Mouse (Mus musculus): Measurements from ENCODE around the gene Ralgapa2. TPM values are rescaled to one million over a fixed set of nuclear protein-coding genes. Genes with fewer than 3 reads are reported as not detected.

Ralgapa2 gene
- total RNA-seq, 2 experiments from 2014 or later = 39.6 to 45.0 TPM

DNA sequence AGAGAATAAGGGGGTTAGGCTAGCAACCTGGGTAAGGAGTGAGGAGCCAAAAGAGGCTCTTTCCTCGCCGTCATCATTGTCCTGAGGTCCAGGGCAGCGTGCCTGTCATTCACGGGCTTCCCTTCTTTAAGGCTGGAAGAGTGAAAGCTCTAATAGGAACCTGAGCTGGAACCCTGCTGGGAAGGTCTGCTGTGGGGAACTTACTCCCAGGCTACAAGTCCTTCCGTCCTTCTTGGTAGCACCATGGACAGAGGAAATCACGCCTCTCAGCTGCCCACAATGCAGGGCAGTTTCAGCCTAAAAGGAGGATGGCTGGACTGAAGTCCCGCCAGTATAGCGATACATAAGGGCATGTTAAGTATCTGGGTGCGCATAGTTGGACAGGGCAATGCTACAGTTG is 285.7 kb downstream of the Ralgapa2 start:
- intact Hi-C loops (cut with DNase I) = no loop called here
- DNase-seq = no peak

- intact Hi-C loops (cut with DNase I) = no loop called here
- no peak for DNase-seq
Observed at GRCm38 (mm10) chr2:146225818-146226217, 286.3 kb downstream of the Ralgapa2 start.

DNA sequence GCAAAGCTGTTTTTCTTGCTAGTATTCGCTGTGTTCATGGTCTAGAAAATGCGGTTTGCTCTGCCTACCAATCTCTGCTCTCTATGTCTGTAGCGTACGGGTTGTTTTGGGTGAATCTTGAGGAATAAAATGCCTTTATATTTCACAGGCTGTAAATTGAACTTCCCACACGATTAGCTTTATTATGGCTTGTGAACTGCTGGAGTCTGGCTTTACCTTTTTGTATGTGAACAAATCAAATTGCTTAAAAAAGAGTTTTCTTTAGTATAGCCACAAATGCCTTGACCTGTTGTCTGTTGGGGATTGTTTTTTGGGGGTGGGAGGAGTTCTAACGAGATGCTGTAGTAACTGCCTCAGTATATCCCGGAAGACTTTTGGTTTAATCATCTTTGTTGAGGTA is 288.0 kb downstream of the Ralgapa2 start:
- DNase-seq = no peak
- intact Hi-C loops (cut with DNase I) = loop anchor here (5.0 kb wide), 1 partner anchor 863 kb away; the partner anchor contains the start of gene Nkx2-4

DNA sequence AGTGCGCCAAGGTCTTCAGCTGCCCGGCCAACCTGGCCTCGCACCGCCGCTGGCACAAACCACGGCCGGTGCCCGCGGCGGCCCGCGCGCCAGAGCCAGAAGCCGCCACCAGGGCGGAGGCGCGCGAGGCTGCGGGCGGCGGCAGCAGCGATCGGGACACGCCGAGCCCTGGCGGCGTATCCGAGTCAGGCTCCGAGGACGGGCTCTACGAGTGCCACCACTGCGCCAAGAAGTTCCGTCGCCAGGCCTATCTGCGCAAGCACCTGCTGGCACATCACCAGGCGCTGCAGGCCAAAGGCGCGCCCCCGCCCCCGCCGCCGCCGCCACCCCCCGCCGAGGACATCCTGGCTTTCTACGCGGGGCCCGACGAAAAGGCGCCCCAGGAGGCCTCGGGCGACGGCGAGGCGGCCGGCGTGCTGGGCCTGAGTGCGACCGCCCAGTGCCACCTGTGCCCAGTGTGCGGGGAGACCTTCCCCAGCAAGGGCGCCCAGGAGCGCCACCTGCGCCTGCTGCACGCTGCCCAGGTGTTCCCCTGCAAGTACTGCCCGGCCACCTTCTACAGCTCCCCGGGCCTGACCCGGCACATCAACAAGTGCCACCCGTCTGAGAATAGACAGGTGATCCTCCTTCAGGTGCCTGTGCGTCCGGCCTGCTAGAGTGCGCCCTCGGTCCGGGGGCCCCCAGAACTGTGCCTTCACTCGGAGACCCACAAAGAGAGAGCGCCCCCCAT is 288.8 kb downstream of the Ralgapa2 start:
- intact Hi-C loops (cut with DNase I) = loop anchor here (5.0 kb wide), 1 partner anchor 864 kb away; the partner anchor contains the start of gene Nkx2-4

GRCm38 (mm10) chr2:146222279-146223175 is 289.6 kb downstream of the Ralgapa2 start:
- peak in 1 of 2 experiments; percentile 6 for DNase-seq
- intact Hi-C loops (cut with DNase I) = loop anchor here (5.0 kb wide), 1 partner anchor 865 kb away; the partner anchor contains the start of gene Nkx2-4

More for the DNA sequence above, 288.8 kb downstream of the Ralgapa2 start:
- DNase-seq = no peak

GRCm38 (mm10) chr2:146221929-146222278 is 290.2 kb downstream of the Ralgapa2 start:
- intact Hi-C loops (cut with DNase I) = loop anchor here (5.0 kb wide), 1 partner anchor 865 kb away; the partner anchor contains the start of gene Nkx2-4
- no peak for DNase-seq

GRCm38 (mm10) chr2:146221076-146221928 is 290.8 kb downstream of the Ralgapa2 start, which contains the start of gene Insm1:
Gene Insm1 (plus strand): TSS chr2:146221921.
- intact Hi-C loops (cut with DNase I) = loop anchor here (5.0 kb wide), 1 partner anchor 866 kb away; the partner anchor contains the start of gene Nkx2-4

GRCm38 (mm10) chr2:146220591-146221075 is 291.5 kb downstream of the Ralgapa2 start:
- intact Hi-C loops (cut with DNase I) = loop anchor here (5.0 kb wide), 1 partner anchor 867 kb away; the partner anchor contains the start of gene Nkx2-4
- no peak for DNase-seq

More at GRCm38 (mm10) chr2:146221076-146221928, 290.8 kb downstream of the Ralgapa2 start, which contains the start of gene Insm1:
- peak; percentile 20 to 23 for DNase-seq

DNA sequence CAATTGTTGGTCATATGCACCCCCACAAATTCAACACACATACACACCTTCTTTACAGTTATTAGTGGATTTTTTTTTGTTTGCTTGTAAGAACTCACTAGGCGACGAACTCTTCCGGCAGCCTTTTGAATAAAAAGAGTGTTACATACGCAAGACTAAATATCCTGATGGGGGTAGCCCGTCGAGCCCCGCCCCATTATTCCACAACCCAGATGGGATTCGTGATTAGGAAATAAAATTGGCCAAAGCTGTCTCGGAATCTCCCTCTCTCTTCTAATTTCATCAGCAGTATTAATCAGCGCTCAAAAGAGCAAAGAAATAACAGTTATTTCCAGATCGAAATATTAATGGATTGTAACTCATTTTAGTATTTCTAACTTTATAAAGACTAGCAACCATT is 292.4 kb downstream of the Ralgapa2 start:
- intact Hi-C loops (cut with DNase I) = loop anchor here (5.0 kb wide), 2 partner anchors 198 to 868 kb away; partner anchors contain the start of gene Nkx2-4
- no peak for DNase-seq

DNA sequence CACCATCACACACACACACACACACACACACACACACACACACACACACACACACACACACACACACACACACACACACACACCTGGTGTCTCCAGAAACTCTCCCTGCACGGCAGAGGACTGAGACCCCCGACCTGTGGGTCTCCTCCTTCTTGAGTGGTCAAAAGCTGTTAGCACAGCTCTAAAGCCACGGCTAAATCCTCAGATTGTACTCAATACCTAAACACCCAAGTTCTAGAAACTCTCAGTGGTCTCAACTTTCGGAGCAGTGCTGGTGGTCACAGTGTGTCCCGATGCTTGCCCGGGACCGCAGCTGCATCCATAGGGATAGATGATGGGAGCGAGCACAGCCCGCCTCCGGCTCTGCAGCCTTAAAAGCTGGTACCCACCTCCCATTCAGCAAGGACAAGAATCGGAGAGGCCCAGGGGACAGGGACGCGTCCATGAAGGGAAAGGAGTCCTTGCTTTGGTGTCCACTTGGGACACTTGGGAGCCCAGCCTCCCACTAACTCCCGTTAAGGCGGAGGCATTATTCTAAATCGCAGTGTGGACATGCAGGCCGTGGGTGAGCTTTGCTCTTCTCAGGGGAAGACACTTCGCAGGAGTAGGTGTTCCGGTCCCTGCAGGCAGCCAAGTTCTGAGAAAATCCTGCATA is 293.1 kb downstream of the Ralgapa2 start:
- DNase-seq = no peak
- intact Hi-C loops (cut with DNase I) = loop anchor here (5.0 kb wide), 1 partner anchor 198 kb away; no protein-coding TSS in a partner anchor

DNA sequence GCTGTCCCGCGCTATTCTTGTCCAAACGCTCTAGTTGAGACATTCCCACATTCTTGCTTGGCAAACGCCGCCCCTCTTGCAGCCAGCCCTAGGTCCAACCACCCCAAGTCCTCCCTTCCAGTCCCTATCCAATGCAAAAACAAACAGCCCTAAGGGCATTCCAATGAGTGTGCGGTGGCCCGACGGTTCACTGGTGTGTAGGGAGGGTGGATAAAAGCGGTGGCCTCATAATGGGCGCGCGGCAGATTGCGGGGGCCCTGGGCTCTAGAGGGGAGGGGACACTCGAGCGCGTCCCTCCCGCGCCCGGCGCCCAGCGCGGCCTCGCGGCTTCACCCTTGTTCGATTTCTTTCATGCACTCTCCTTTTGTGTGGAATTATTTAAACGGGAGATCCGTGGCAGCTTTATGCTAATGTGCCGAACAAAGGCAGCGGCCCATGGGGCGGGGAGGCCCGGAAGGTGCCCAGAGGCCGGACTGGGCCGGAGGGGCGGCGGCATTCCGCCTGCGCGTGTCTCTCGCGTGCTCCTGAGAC is 293.9 kb downstream of the Ralgapa2 start:
- DNase-seq = peak in 1 of 2 experiments; percentile 7
- intact Hi-C loops (cut with DNase I) = loop anchor here (5.0 kb wide), 1 partner anchor 199 kb away; no protein-coding TSS in a partner anchor

DNA sequence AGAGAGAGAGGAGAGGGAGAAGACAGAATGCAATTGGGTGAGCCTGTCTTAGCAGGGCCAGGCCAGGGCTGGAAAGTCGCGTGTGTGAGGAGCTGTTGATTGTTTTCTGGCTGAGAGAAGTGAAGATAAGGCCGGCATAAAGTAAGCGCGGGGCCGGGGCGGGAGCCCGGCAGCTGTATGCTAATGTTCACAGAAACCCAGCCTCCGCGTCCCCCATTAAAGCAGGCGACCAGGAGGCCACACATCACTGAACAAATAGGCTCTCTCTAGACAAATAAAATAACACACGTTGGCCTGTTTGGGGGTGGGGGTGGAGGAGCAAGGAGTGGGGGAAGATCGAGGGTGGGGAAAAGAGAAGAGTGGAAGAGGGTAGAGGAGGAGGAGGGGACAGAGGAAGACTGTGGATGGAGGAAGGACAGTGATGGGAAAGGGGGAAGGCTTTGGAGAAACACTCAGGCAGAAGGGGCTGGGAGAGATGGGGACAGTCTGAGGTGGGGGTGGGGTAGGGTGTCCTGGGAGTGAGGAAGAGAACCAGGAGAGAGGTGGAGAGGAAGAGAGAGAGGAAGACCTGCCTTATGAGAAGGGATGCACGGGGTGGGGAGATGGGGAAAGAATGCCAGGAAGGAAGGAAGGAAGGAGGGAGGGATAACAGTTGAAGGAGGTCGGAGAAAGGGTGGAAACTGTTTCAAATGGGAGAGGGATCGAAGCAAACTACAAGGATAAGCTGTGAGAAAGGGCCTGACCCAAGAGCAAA is 294.7 kb downstream of the Ralgapa2 start:
- intact Hi-C loops (cut with DNase I) = loop anchor here (5.0 kb wide), 1 partner anchor 200 kb away; no protein-coding TSS in a partner anchor
- no peak for DNase-seq

- no peak for DNase-seq
- intact Hi-C loops (cut with DNase I) = loop anchor here (5.0 kb wide), 1 partner anchor 201 kb away; no protein-coding TSS in a partner anchor
Observed at GRCm38 (mm10) chr2:146216111-146217064, 295.8 kb downstream of the Ralgapa2 start.

- intact Hi-C loops (cut with DNase I) = loop anchor here (5.0 kb wide), 1 partner anchor 203 kb away; no protein-coding TSS in a partner anchor
- peak in 1 of 2 experiments; percentile 11 for DNase-seq
Observed at GRCm38 (mm10) chr2:146214715-146215114, 297.4 kb downstream of the Ralgapa2 start.

- no peak for DNase-seq
- intact Hi-C loops (cut with DNase I) = no loop called here
Observed at GRCm38 (mm10) chr2:146210968-146211367, 301.2 kb downstream of the Ralgapa2 start.

- DNase-seq = no peak
- intact Hi-C loops (cut with DNase I) = no loop called here
Observed at GRCm38 (mm10) chr2:146197947-146198346, 314.2 kb downstream of the Ralgapa2 start.

- no peak for DNase-seq
- intact Hi-C loops (cut with DNase I) = no loop called here
Observed at GRCm38 (mm10) chr2:146196126-146196525, 316.0 kb downstream of the Ralgapa2 start.

Data from heart, postnatal 36 days (tissue).